Mouse (Mus musculus): ENCODE results near the gene A4gnt.
"Not testable (repeated sequence)": the region's sequence is repeated elsewhere in the genome, so short reads cannot be mapped to it uniquely, and the experiment has no call there.

A4gnt gene

DNA sequence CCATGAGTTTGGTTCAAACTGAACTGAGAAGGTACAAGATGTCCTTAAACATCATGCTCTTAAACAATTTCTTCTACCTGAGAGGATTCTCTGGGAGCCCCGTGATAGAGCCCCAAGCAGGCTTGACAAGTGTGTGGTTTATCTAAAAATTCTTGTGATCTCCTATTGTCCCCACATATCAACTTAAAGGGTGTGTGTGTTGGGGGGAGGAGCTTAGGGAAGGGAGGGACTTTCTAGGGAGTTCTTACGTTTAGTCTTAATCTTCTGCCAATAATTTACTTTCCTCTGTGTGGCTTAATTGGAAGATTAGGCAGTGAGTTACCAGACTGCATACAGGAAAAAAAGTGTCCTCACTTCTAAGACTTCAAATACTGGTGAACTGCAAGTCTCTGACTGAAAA lies at the start of gene A4gnt:
A4gnt (plus strand) TSS at position 301 of the 400 bp plus-strand sequence.
- no peak for DNase-seq (ENCODE audit: low spot score in 2 of 2)

DNA sequence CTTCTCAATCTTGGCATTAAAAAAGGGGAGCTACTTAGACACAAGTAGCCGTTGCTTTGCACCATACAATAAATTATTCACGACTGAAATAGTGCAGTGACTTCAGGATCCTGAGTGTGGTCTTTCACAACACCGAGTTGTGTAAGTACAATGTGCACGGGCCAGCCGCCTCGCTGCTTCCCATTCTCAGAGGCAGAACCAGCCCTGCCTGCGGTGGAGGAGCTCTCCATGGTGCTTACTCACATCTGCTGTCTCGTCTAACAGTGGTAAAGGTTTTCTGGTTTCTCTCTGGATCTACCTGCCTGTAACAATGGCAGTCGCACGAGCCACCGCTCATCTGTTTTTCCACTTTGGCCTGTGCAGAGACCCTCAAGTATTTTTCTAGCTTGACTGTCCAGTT lies 48.6 kb upstream of the A4gnt start:
- peak; percentile 7 to 39 for DNase-seq (ENCODE audit: low spot score in 2 of 2)

DNA sequence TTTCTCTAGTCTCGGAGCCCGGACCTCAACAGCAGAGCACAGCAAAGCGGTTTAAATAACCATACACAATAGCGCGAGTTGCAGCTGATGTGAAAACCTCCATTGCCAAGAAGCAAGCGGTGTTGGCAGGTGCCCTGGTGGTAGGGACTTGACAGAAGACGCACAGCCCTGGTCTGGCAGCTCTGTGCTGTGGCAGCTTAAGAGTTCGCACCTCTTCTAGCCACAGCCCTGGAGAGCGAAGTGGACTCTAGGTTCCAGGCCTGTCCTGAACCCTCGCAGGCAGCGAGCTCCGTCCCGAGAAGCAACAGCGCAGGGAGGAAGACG lies 44.3 kb upstream of the A4gnt start:
- DNase-seq (ENCODE audit: low spot score in 2 of 2) = no peak

DNA sequence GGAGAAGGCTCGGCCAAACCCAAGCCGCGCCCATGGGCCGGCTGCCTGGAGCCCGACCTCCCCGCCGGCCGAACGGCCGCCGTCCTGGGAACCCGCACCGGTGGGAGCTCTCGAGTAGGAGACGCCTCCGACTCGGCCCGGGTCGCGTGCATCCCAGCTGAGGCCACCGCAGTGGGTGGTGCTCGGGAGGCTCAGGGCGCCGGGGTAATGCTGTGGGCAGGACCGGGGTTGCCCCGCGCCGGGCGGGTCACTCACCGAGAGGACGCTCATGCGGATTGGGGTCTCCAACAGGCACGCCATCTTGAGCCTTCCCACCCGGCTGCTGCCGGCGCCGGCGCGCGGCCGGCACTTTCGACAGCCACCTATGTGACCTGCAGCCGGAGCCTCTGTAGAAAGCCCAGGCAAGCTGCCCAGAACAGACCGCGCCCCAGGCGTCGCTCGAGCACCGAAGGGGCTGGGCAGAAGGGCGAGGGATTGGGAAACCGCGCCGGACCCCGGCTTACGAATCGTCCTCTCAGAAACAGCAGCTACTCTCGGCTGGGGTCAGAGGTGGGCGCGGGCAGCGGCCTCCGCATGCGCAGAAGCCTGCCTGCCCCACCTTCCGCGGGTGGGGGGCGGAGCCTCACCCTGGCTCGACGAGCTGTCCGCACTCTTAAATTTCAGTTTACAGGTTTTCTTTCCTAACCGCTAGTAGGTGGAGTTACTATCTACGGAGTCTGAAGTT lies 43.8 kb upstream of the A4gnt start, which contains the start of gene Armc8:
Armc8 (minus strand) TSS at position 553 of the 724 bp plus-strand sequence.
- peak; percentile 88 to 93 for DNase-seq (ENCODE audit: low spot score in 2 of 2)

DNA sequence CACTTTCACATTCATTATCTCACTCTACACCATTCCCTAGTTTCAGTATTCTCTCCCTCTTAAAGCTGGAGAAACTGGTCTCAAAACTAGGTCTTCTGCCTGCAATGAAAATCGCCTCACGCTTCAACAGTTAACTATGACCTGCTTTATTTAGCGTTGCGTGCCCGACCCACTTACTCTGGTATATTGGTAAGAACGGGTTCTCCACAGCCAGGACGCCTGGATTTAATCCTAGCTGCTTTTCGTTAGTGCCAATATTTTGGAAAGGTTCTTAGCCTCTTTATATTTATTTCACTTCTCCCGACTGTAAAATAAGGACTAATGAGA lies 43.3 kb upstream of the A4gnt start:
- no peak for DNase-seq (ENCODE audit: low spot score in 2 of 2)

DNA sequence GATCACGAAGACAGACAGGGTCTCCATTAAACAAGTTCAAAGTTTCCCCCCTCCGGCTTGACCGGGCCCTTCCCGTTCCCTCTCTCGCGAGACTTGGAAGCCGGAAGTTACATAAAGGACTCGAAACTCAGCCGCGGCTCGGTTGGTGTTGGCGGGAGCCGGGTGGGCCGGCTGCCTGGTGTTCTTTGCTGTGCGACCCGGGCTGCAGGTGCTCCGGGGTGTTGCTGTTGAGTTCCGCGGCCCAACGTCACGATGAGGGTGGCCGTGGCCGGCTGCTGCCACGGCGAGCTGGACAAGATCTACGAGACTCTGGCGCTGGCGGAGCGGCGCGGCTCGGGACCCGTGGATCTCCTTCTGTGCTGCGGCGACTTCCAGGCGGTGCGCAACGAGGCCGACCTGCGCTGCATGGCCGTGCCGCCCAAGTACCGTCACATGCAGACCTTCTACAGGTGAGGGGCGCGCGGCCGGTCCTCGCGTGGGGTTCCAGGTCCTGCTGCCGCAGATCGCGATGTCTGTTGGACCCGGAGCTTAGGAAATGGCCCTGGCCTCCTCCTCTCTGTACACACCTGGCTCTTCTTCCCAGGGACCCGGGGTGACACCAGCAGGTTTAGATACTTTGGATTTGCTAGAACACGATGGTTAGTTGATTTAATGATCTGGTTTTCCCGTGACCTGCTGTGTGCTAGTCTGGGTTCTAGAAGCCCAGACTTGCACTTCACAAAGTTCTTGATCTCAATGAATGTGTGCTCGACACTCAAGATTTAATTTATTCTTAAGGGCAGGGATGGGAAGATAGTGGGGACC lies 36.4 kb upstream of the A4gnt start, which contains the start of gene Dbr1:
Dbr1 (plus strand) TSS at position 123 of the 804 bp plus-strand sequence.
- DNase-seq (ENCODE audit: low spot score in 2 of 2) = peak; percentile 93

DNA sequence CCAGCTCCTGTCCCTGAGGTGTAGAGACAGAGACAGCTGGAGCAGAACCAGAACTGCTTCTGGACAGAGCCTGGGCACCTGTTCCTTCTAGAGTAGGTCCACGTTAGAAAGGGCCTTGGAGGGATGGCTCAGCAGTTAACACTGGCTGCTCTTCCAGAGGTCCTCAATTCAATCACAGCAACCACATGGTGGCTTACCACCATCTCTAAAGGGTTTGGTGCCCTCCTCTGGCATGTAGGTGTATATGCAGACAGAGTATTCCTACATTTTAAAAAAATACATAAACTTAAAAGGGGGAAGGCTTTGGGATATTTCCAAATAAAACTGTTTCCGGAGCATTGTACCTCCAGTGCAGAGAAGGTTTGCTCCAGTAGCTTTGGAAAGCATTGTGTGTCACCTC lies 31.6 kb upstream of the A4gnt start:
- DNase-seq (ENCODE audit: low spot score in 2 of 2) = no peak

DNA sequence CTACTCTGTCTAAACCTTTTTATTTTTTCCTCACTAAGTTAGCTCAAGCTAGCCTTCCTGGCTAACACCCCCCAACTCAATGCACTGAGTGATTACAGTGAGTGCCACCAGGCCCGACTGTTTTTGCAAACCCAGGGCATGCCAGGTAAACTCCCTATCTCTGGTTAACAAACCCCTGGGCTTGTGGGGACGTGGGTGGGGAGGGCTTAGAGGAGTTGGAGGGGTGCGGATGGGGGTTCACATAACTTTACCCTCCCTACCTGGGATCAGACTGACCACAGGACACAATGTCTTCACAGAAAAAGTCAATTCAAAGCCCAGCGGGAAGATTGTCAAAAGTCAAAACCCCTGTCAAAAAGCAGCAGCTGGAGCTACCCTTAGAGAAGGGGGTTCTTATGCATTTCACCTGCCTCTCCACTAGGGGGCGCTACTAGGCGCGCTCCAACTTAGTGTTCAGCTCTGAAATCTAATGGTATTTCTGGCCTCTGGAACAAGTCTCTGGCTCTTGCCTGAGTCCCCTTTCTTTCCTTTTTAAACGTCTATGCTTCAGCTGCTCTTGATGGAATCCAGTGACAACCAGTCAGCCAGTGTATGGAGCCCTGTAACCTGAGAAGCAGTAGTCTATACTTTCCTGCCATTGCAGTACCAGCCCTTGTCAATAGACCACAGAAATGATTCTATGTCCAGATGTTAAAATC lies 24.6 kb upstream of the A4gnt start:
- peak; percentile 9 to 19 for DNase-seq (ENCODE audit: low spot score in 2 of 2)

DNA sequence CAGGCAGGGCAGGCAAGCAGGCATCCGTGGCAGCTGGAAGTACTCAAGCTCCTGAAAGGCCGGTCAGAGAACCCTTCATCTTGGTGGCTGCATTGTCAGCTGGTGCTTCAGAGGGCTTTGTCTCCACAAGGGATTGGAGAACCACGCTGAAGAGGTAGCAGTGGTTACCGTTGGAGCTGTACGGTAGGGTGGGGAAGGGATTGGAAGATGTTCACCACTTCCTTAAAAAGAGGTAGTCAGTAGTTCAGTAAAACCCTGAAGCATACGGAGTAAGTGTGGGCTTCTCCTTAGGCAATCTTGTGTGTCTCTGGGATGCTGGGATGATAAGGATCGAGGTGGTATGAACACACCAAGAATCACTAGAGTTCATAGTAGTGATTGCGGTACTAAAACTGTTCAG lies 21.2 kb upstream of the A4gnt start:
- DNase-seq (ENCODE audit: low spot score in 2 of 2) = no peak

DNA sequence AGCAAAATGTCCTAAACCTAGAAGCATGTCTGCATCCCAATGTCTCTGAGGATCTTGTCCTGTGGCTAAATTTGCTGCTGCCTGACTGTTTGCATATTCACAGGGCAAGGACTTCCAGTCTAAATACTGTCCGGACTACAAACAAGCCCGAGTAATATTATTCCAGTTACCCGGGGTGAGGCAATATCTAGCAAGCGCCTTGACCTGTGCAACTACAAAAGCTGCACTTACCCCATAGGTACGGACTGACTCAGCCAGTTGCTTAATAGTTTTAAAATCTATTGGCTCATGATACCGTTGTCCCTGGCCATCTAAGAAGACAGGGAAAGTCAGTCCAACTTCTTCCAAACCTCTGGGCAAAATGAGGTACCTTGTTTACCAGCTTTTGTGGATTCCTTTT lies 13.2 kb upstream of the A4gnt start:
- DNase-seq (ENCODE audit: low spot score in 2 of 2) = not testable (repeated sequence)

DNA sequence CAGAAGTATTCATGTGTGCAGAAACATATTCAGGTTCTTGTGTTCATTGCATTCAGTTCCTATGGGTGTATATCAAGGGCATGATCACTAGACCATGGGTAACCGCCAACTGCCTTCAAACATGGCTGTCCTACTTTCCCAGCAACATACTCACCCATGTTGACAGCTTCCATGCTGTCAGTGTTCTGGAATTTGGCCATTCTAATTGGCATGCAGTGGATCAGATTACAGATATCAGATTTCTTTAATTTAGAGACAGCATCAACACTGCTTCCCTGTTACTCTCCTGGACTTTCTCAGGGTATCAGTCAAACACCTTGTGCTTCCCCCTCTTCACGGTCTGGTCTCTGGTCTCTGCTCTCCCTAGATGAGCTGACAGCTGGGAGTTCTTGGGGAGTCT lies 8.7 kb upstream of the A4gnt start:
- no peak for DNase-seq (ENCODE audit: low spot score in 2 of 2)

DNA sequence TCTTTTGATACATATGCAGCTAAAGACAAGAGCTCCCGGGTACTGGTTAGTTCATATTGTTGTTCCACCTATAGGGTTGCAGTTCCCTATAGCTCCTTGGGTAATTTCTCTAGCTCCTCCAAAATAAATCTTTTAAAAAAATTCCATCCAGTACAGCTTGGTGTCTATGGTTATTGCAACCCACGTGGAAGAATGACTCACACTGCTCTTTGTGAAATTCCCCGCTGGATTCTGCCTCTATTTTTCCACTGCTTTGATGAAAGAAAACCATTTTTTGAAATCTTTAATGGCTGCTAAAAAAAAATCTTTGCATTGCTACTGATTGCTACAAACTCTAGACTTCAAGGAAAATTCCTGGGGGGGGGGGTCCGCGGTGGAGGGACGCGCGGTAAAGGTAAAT lies 7.4 kb downstream of the A4gnt start:
- no peak for DNase-seq (ENCODE audit: low spot score in 2 of 2)

DNA sequence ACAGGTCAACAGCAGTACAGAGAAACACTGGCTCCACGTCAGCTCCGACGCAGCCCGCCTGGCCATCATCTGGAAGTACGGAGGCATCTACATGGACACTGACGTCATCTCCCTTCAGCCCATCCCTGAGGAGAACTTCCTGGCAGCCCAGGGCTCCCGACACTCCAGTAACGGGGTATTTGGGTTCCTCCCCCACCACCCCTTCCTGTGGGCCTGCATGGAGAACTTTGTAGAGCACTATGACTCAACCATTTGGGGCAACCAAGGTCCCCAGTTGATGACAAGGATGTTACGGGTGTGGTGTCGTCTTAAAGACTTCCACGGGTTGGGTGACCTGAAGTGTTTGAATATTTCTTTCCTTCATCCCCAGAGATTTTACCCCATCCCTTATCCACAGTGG lies 7.9 kb downstream of the A4gnt start:
- DNase-seq (ENCODE audit: low spot score in 2 of 2) = no peak

DNA sequence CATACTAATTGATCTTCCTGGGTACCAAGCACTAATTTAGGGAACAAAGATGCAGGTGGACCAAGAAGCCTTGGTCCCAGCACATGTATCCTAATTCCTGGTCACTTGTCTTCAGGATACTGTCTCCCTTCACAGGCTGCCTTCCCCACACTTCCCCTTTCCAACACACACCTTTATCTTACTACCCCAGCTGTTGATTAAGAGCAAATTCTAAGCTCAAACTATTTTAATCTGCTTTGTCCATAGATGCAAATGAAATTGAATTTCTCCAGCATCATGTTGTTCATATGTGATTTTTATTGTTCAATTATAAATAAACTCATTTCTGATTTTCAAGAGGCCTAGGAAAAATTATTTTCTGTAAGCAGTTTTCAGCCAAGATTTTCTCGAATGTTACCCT lies 9.7 kb downstream of the A4gnt start:
- DNase-seq (ENCODE audit: low spot score in 2 of 2) = no peak

DNA sequence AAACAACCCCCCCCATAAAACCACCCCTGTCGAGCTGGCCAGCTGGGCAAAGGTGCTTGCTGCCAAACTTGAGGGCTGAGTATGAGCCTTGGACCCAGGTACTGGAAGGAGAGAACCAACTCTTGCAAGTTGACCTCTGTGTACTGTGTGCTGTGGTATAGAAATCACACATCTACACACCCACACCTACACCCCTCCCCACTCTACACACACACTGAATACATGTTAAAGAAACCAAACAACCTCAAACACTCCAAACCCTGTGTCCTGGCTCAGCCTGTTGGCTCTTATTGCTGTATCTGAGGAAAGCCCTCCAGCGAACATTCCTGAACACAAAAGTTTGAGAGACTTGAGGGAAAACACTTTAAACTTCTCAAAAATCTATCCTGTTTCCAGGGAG lies 10.7 kb downstream of the A4gnt start:
- no peak for DNase-seq (ENCODE audit: low spot score in 2 of 2)

DNA sequence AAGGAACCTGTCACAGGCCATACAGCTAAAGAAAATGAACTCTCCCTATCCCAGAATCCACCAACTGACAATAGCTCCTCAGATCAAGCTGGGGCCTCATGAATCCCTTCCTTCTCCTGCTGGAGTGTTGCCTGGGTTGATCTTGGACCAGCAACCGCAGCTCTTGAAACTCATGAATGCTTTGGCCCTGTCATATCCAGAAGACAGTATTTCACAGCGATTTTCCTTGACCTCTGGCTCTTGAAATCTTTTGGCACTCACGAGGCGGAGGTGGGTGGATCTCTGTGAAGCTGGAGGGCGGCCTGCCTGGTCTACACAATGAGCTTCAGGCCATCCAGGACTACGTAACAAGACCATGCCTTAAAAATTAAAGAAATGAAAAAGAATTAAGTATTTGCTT lies 11.8 kb downstream of the A4gnt start:
- peak; percentile 10 to 27 for DNase-seq (ENCODE audit: low spot score in 2 of 2)

DNA sequence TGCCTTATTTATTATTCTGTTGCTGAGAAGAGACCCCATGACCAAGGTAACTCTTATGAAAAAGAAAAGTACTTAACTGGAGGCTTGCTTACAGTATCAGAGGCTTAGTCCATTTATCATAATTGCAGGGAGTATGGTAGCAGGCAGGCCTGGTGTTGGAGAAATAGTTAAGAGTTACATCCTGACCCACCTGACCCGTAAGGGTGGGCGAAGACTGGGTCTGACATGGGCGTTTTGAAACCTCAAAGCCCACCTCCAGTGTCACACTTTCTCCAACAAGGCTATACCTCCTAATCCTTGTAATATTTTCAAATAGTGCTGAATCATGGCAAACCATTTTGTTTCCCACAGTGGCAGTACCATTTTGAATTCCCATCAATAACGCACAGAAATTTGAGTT lies 16.3 kb downstream of the A4gnt start:
- no peak for DNase-seq (ENCODE audit: low spot score in 2 of 2)

DNA sequence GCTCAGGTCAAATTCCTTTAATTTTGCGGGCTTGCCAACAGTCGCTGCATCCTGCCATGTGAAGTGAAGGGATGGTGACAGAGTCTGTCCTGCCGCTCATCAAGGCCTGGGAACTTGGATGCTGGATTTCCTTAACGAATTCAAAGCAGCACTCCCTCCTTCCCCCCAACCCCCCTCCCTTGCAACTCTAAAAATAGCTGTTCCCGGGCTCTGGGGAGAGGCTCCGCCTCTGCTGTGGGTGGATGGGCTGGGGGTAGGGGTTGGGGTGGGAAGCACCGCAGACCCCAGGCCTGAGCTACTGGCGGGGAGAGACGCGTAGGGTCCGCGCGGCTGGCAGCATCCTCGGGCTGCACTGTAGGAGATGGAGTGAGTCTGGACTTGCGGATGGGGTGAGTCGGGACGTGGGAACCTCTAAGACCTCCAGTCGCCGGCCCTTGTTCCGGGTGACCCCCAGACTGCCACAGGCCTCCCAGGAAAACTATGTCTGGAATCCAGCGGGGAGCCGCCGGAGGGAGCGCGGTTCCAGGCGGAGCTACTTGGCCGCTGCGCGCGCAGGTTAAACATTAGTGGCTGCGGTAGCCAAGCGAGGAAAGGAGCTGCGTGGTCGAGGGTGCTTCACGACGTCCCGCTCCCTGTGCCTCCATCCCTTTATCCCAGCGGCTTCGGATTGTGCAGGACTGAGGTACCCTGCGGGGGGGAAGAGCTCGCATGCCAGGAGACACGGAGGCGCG lies 17.1 kb downstream of the A4gnt start, which contains the start of gene Dzip1l:
Dzip1l (plus strand) TSS at position 216 of the 731 bp plus-strand sequence.
- peak; percentile 50 to 53 for DNase-seq (ENCODE audit: low spot score in 2 of 2)

DNA sequence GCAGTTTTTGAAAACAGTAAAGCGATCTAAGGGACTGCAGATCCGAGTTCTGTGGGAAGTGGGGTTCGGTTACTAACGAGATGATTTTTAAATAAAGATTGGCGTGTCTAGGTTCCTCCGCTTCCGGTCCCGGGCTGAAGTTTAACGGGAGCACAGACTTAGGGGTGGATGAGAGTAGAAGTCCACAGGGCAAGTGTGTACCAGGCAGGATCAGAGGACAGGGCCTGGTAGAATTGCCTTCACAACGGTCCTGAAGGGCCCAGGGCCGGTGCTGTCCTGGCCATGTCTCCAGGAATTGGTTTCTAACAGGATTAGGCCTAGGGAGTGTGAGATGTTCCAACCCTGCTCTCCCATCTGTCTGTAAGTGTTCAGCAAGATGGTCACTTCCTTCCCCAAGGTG lies 17.8 kb downstream of the A4gnt start:
- peak; percentile 8 to 23 for DNase-seq (ENCODE audit: low spot score in 2 of 2)

DNA sequence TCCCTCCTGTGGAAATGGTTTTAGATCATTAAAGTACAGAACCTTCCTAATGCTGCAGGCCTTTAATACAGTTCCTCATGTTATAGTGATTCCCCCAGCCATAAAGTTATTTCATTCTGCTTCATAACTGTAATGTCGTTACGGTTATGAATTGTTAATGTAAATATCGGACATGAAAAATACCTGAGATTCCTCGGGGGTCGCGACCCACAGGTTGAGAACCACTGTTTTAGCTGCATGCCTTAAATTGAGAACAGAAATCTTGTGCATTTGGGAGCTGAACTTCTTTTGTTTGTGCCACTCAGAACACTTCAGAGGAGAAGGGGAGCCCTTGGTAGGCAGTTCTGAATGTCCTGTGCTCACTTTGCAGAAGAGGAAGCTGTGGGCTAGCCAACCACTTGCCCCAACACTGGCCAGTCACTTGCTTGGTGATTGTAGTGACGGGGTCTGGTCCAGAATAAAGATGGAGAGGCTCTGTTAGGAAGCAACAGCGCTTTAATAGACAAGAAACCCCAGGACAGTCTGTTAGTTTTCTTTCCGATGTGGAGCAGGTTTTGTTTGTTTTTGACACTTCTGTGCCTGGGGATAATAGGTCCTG lies 18.3 kb downstream of the A4gnt start:
- no peak for DNase-seq (ENCODE audit: low spot score in 2 of 2)

DNA sequence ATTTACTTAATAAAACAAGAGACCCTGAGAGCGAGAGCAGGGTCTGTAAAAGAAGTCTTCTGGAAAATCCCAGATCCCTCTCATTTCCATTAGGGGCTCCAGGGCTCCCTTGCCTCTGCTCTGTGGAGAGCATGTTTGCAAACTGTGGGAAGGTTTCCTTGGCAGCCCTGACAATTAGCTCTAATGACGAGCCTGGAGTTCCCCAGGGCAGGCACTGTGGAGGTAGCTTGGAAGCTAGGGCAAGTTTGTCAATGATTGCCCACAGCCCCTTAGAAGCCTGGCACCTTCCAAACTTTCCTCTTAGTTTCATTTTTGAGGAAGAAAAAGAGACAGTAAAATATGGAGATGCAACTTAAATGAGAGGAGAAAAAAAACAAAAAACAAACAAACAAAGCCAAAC lies 19.5 kb downstream of the A4gnt start:
- DNase-seq (ENCODE audit: low spot score in 2 of 2) = no peak

DNA sequence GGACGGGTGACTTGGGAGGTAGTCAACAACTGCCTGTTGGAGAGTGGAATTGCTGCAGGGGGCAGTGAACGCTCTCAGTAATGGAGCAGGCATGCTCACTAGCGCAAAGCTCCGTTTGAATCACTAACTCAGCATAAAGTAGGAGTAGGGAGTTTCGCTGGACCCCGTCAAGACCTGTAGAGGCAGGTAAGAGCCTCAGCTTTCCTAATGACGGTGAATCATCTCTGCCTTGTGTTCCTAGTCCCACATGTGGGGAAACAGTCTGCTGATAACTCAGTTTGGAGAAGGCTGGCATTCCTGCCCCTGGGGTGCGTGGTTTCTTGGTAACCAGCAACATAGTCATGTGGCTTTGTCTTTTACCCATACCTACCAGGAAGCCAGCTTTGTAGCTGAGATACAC lies 20.0 kb downstream of the A4gnt start:
- peak in 1 of 2 experiments; percentile 2 for DNase-seq (ENCODE audit: low spot score in 2 of 2)
